Mouse (Mus musculus): Measurements from ENCODE around the gene 2700049A03Rik. TPM values are rescaled to one million over a fixed set of nuclear protein-coding genes. Genes with fewer than 3 reads are reported as not detected.

The 2700049A03Rik gene
- polyA plus RNA-seq, 1 experiment from 2014 or later: 13.4 TPM

DNA sequence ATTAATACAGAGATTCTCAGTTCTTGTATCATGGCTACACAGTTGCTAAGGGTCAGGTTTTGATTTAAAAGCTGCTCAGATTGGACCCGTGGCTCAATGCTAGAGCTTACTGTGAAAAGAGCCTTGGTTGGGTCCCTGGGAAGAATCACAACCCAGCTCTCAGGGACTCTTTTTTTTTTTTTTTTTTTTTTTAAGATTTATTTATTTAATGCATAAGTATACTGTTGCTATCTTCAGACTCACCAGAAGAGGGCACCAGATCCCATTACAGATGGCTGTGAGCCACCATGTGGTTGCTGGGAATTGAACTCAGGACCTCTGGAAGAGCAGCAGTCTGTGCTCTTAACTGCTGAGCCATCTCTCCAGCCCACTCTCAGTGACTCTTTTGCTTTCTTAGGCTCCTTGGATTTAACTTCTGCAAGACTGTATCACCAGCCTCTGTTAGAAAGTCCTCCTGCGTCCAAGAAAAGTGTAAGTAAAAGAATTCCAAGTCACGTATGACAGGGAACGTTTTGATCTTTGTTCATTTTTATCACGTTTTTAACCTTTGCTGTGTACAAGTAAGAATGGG lies 2.7 kb downstream of the 2700049A03Rik start:
- no peak overlapping the region for H3K27ac ChIP-seq
- WGBS: 81% methylated on average over 5 of the region's 5 CpGs
- H3K27me3 ChIP-seq (replicated peaks): no peaks in the 10 kb centered on the region
- no peak for ATAC-seq (replicated peaks)
- no peak overlapping the region for H3K9ac ChIP-seq
- H3K4me1 ChIP-seq: peaks cover 35% of the 10 kb centered on the region
- no peak overlapping the region for H3K4me3 ChIP-seq
- H3K36me3 ChIP-seq (replicated peaks): peaks cover 22% of the 10 kb centered on the region
- H3K4me2 ChIP-seq: peak overlapping the region; percentile 67; the same call in 1 of the 2 replicates
- no peaks in the 10 kb centered on the region for H3K9me3 ChIP-seq

DNA sequence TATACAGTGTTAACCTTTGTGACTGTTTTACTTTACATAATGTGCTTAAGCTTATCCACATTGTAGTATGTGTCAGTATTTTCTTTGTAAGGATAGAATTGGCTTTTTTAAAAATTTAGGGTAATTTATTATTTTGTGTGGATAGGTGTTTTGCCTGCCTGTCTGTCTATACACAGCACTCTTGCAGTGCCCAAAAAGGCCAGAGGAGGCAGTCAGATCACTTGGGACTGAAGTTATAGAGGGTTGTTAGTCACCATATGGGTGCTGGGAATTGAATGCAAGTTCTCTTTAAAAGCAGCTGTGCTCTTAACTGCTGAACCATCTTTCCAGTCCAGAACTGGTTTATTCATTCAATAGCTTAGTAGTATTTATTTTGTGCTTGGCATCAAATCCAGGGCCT lies 4.5 kb downstream of the 2700049A03Rik start:
- Histone ChIP-seq H3K27me3 (replicated peaks) (no peaks in the 10 kb centered on the region), H3K9ac (no peak overlapping the region), H3K4me3 (no peak overlapping the region), H3K4me1 (peaks cover 25% of the 10 kb centered on the region), H3K36me3 (replicated peaks) (peaks cover 22% of the 10 kb centered on the region), H3K9me3 (no peaks in the 10 kb centered on the region), H3K4me2 (no peak overlapping the region), H3K27ac (no peak overlapping the region)
- no peak for ATAC-seq (replicated peaks)

DNA sequence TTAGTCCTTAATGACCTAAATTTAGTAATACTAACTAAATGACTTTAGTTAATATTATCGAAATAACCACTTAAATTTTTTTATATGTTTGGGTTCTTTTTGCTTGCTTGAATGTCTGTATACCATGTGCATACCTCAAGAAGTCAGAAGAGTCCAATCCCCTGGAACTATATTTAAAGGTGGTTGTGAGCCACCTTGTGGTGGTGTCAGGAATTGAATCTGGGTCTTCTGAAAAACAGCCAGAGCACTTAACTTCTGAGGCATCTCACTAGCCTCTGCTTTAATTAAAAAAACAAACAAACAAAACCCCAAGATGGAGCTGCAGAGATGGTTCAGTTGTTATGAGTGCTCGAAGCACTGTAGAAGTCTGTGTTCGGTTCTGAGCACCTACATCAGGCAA lies 11.0 kb downstream of the 2700049A03Rik start:
- Histone ChIP-seq H3K4me2 (no peak overlapping the region), H3K9ac (no peak overlapping the region), H3K36me3 (replicated peaks) (peaks cover 35% of the 10 kb centered on the region), H3K27ac (no peak overlapping the region), H3K4me3 (no peak overlapping the region), H3K27me3 (replicated peaks) (no peaks in the 10 kb centered on the region), H3K4me1 (no peaks in the 10 kb centered on the region), H3K9me3 (no peaks in the 10 kb centered on the region)
- whole genome bisulfite sequencing: 85% methylated on average over 3 of the region's 3 CpGs
- ATAC-seq (replicated peaks): no peak

DNA sequence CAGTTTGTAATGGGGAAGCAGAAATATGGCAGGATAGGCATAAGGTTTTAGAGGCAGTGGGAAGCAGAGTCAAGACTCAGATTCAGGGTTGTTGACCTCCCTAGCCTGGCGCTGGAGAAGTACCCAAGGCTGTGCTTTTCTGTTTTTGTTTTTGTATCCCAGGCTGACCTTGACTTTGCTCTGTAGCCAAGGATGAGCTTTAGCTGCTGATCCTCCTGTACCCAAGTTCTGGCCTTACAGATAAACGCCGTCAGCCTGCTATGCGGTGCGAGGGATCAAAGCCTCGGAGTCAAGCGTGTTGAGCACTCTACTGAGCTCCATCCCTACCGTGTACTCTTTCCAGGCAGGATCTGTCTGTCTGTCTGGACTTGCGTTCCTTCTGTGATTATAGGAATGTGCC lies 12.2 kb downstream of the 2700049A03Rik start:
- H3K4me3 ChIP-seq: no peak overlapping the region
- no peak overlapping the region for H3K27ac ChIP-seq
- WGBS: 96% methylated on average over 9 of the region's 9 CpGs
- H3K4me2 ChIP-seq: no peak overlapping the region
- H3K9me3 ChIP-seq: no peaks in the 10 kb centered on the region
- no peaks in the 10 kb centered on the region for H3K27me3 ChIP-seq (replicated peaks)
- no peak overlapping the region for H3K9ac ChIP-seq
- H3K4me1 ChIP-seq: no peaks in the 10 kb centered on the region
- H3K36me3 ChIP-seq (replicated peaks): peaks cover 39% of the 10 kb centered on the region
- ATAC-seq (replicated peaks): no peak

DNA sequence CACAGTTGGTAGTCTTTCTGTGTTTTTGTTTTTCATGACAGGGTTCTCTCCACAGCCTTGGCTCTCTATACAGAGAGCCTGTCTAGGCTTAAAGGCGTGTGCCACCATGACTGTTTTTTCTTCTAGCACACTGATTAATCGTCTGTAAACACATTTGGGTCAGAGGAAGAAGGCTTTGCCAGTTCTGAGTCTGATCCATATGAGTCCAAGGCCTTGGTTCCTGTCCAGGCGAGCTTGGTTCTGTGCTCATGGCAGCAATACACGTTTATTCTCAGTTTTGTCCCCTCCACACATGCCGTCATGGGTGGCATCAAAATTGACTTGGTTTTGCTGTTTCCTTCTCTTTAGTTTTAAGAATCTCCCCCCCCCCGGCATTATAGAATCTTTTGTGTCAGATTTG lies 12.8 kb downstream of the 2700049A03Rik start:
- Histone ChIP-seq H3K4me1 (no peaks in the 10 kb centered on the region), H3K27ac (no peak overlapping the region), H3K27me3 (replicated peaks) (no peaks in the 10 kb centered on the region), H3K9me3 (no peaks in the 10 kb centered on the region), H3K36me3 (replicated peaks) (peaks cover 39% of the 10 kb centered on the region), H3K4me2 (no peak overlapping the region), H3K4me3 (no peak overlapping the region), H3K9ac (no peak overlapping the region)
- 90% methylated on average over 6 of the region's 6 CpGs for WGBS
- ATAC-seq (replicated peaks): no peak

DNA sequence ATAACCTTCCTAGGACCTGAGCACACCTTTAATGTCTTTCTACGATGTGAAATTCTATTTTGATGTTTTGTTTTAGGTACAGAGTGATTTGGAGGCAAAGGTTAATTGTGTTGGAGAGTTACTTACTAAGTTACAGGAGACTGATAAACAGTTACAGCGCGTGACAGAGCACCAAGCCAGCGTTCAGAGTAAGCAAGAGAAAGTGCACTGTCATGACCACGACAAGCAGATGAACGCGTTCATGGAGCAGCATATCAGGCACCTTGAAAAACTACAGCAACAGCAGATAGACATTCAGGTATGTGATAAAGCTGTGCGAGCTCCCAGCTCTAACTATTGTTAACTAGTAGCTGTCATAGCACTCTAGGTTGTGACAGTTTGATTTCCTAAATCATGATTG lies 13.5 kb downstream of the 2700049A03Rik start:
- 96% methylated on average over 8 of the region's 8 CpGs for WGBS
- Histone ChIP-seq H3K27ac (no peak overlapping the region), H3K4me1 (no peaks in the 10 kb centered on the region), H3K4me3 (no peak overlapping the region), H3K4me2 (no peak overlapping the region), H3K36me3 (replicated peaks) (peaks cover 45% of the 10 kb centered on the region), H3K27me3 (replicated peaks) (no peaks in the 10 kb centered on the region), H3K9me3 (no peaks in the 10 kb centered on the region), H3K9ac (no peak overlapping the region)
- ATAC-seq (replicated peaks): no peak

DNA sequence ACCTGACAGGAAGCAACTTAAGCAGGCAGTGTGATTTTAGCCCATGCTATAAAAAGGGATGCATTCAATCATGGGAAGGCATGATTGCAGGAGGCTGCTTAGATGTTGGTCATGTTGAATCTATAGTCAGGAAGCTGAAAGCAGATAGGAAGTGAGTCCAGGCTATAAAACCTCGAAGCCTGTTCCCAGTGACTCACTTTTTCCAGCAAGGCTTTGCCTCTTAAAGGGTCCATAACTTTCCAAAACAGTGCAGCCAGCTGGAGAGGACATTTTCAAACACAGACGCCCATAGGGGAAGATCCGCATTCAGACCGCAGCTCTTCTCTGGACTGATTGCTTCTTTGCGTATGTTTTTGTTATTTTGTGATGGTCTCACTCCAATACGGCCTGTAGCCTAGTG lies 18.3 kb downstream of the 2700049A03Rik start:
- Histone ChIP-seq H3K36me3 (replicated peaks) (peaks cover 60% of the 10 kb centered on the region), H3K4me2 (no peak overlapping the region), H3K27ac (no peak overlapping the region), H3K4me1 (no peaks in the 10 kb centered on the region), H3K9ac (no peak overlapping the region), H3K27me3 (replicated peaks) (no peaks in the 10 kb centered on the region), H3K4me3 (no peak overlapping the region), H3K9me3 (no peaks in the 10 kb centered on the region)
- no peak for ATAC-seq (replicated peaks)
- 98% methylated on average over 6 of the region's 6 CpGs for WGBS

DNA sequence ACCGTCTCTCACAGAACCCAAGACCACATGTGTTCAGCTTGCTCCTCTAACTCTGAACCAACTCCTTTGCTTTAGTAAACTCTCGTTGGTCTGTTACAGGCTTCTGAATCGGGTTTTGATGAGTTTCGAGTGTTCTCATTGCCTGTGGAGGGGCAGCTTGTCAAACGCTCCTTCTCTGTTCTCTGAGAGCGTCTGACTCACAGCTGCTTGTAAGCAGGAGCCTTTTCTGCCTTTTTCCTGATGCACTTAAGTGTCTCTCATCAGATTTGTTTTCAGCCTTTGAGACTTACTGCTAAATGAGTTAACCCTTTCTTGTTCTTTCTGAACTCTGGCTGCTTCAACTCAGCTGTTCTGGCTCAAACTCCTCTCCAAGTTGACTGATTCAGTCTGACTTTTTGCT lies 21.3 kb downstream of the 2700049A03Rik start:
- Histone ChIP-seq H3K9me3 (no peaks in the 10 kb centered on the region), H3K9ac (no peak overlapping the region), H3K27me3 (replicated peaks) (no peaks in the 10 kb centered on the region), H3K4me1 (no peaks in the 10 kb centered on the region), H3K27ac (no peak overlapping the region), H3K4me3 (no peak overlapping the region), H3K36me3 (replicated peaks) (peaks cover 57% of the 10 kb centered on the region; the same call in 1 of the 2 replicates), H3K4me2 (no peak overlapping the region)
- no peak for ATAC-seq (replicated peaks)
- 89% methylated on average over 6 of the region's 6 CpGs for WGBS

DNA sequence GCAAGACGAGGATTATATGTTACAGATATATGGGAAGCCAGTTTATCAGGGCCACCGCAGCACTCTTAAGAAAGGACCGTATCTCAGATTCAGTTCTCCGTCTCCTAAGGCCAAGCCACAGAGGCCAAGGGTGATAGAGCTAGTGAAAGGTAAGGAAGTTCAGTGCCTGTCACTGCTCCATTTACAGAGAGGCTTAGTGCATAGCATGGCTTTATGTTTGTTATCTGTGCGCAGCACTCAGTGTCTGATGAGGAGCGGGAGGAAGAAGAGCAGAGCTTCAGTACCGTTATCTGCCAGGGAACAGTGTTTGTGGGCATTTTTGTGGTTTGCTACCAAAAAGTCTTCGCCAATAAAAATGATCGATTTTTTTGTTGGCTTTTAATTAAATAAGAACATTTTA lies 27.8 kb downstream of the 2700049A03Rik start:
- WGBS: 91% methylated on average over 9 of the region's 9 CpGs
- no peaks in the 10 kb centered on the region for H3K9me3 ChIP-seq
- no peak overlapping the region for H3K4me2 ChIP-seq
- H3K9ac ChIP-seq: no peak overlapping the region
- no peak for ATAC-seq (replicated peaks)
- no peaks in the 10 kb centered on the region for H3K27me3 ChIP-seq (replicated peaks)
- peaks cover 39% of the 10 kb centered on the region for H3K36me3 ChIP-seq (replicated peaks)
- H3K4me3 ChIP-seq: no peak overlapping the region
- no peaks in the 10 kb centered on the region for H3K4me1 ChIP-seq
- H3K27ac ChIP-seq: no peak overlapping the region

DNA sequence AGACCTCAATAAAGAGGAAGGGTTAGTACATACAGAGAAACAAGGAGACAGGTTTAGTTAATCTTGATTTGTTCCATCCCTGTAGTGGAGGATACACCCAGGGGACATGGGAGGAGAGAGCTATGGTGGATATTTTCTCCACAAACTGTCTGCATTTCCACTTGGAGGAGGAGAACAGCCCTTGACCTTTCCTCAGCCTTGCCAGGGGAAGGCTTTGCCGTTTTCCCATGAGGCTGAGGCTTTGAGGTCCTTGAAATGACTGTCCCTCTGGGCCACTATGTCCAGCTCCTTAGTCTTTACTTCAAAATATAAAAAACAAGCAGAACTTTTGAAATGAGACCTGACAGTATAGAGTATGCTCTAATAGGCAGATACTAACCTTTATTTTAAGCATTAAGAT lies 33.3 kb downstream of the 2700049A03Rik start:
- H3K27ac ChIP-seq: no peak overlapping the region
- WGBS: 94% methylated on average over 1 of the region's 1 CpGs
- no peaks in the 10 kb centered on the region for H3K4me1 ChIP-seq
- H3K27me3 ChIP-seq (replicated peaks): no peaks in the 10 kb centered on the region
- no peak overlapping the region for H3K4me3 ChIP-seq
- no peak overlapping the region for H3K4me2 ChIP-seq
- H3K36me3 ChIP-seq (replicated peaks): peaks cover 19% of the 10 kb centered on the region
- H3K9me3 ChIP-seq: no peaks in the 10 kb centered on the region
- no peak for ATAC-seq (replicated peaks)
- no peak overlapping the region for H3K9ac ChIP-seq

DNA sequence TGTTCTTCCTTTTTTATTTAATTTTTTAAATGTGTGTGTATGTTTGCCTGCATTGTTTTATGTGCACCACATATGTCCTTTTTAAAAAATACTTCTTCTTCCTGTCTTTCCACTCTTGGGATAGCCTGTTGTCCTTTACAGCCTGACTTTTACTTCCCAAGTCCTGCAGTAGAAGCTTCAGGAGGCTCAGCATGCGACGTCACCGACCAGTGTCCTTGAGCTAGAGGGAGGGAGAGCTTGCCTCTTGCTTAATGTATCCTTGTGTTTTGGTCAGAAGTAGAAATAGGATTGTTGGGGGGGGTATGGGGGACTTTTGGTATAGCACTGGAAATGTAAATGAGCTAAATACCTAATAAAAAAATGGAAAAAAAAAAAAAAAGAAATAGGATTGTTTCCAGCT lies 47.1 kb downstream of the 2700049A03Rik start:
- no peak for ATAC-seq (replicated peaks)
- peaks cover 40% of the 10 kb centered on the region for H3K36me3 ChIP-seq (replicated peaks)

DNA sequence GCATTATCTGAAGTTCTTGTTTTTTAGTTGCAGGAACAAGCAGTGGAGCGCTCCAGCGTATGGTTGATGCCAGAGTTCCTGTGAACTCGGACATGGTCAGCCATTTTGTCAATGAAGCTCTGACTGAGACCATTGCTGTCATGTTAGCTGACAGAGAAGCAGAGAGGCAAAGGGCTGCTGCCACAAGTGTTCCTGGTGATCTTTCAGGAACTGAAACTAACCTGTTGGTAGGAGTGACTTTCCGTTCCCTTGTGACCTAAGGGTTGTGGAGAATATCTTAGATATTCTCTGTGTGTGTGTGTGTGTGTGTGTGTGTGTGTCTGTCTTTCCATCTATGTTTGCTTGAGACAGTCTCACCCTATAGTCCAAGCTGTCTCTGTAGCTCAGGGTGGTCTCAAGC lies 47.7 kb downstream of the 2700049A03Rik start:
- Histone ChIP-seq H3K27ac (no peak overlapping the region), H3K4me3 (no peak overlapping the region), H3K9me3 (no peaks in the 10 kb centered on the region), H3K36me3 (replicated peaks) (peaks cover 39% of the 10 kb centered on the region), H3K4me2 (no peak overlapping the region), H3K9ac (no peak overlapping the region), H3K4me1 (no peaks in the 10 kb centered on the region), H3K27me3 (replicated peaks) (no peaks in the 10 kb centered on the region)
- ATAC-seq (replicated peaks): no peak
- 98% methylated on average over 4 of the region's 4 CpGs for WGBS

More for the DNA sequence above, 47.1 kb downstream of the 2700049A03Rik start:
- no peaks in the 10 kb centered on the region for H3K27me3 ChIP-seq (replicated peaks)
- no peak overlapping the region for H3K4me2 ChIP-seq
- H3K4me3 ChIP-seq: no peak overlapping the region
- WGBS: 95% methylated on average over 3 of the region's 3 CpGs
- H3K27ac ChIP-seq: no peak overlapping the region
- no peak overlapping the region for H3K9ac ChIP-seq
- H3K9me3 ChIP-seq: no peaks in the 10 kb centered on the region
- H3K4me1 ChIP-seq: no peaks in the 10 kb centered on the region

DNA sequence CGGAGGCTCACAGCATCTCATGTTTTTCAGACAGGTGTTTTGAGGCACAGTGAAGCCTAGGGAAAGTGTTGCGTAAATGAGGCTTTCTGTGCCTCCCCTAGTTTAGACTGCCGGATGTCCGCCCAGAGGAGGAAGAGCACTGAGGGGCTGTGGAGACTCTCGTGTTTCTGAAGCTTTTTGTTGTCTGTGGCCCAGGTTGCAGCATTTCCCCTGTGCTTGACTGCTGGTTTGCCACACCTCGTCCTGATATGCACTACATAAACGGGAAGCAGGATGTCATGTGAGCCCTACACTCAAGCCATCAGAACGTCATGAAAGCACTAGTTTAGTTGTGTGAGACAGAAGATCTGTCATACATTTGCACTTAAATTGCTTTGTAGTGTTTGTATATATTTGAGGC lies 56.1 kb downstream of the 2700049A03Rik start:
- no peaks in the 10 kb centered on the region for H3K4me1 ChIP-seq
- H3K9me3 ChIP-seq: no peaks in the 10 kb centered on the region
- no peak overlapping the region for H3K9ac ChIP-seq
- no peak overlapping the region for H3K4me3 ChIP-seq
- H3K27ac ChIP-seq: no peak overlapping the region
- WGBS: 89% methylated on average over 8 of the region's 8 CpGs
- no peak for ATAC-seq (replicated peaks)
- H3K27me3 ChIP-seq (replicated peaks): no peaks in the 10 kb centered on the region
- no peak overlapping the region for H3K4me2 ChIP-seq
- peaks cover 42% of the 10 kb centered on the region for H3K36me3 ChIP-seq (replicated peaks)
